Mouse (Mus musculus) WW6 (cell line): ENCODE measurements around the gene Ncl.

Experiments used
- DNase-seq: peaks from one replicate; pipeline ENCODE4 v3.0.0-alpha.2; 2013; ENCODE audit warnings: low read depth, low spot score

The Ncl gene

GRCm38 (mm10) chr1:86358906-86359797 lies at the start of gene Ncl:
Gene Ncl, minus strand, starts transcription at chr1:86359400.
- DNase-seq, result peak; percentile 97

- DNase-seq, result no peak
Measured at GRCm38 (mm10) chr1:86408515-86408914, 49.3 kb upstream of the Ncl start.

GRCm38 (mm10) chr1:86406914-86407313 lies 47.7 kb upstream of the Ncl start:
- DNase-seq, result no peak

GRCm38 (mm10) chr1:86406313-86406712 lies 47.1 kb upstream of the Ncl start:
- DNase-seq, result no peak

- no peak for DNase-seq
Measured at GRCm38 (mm10) chr1:86404834-86405233, 45.6 kb upstream of the Ncl start.

- DNase-seq, result no peak
Measured at GRCm38 (mm10) chr1:86400096-86400754, 41.0 kb upstream of the Ncl start.

GRCm38 (mm10) chr1:86399322-86399721 lies 40.1 kb upstream of the Ncl start:
- DNase-seq, result no peak

GRCm38 (mm10) chr1:86398222-86398621 lies 39.0 kb upstream of the Ncl start:
- DNase-seq, result no peak

- DNase-seq, result no peak
Measured at GRCm38 (mm10) chr1:86397621-86398020, 38.4 kb upstream of the Ncl start.

GRCm38 (mm10) chr1:86395897-86396296 lies 36.7 kb upstream of the Ncl start:
- DNase-seq, result no peak

- DNase-seq, result no peak
Measured at GRCm38 (mm10) chr1:86394246-86394645, 35.0 kb upstream of the Ncl start.

GRCm38 (mm10) chr1:86393219-86393618 lies 34.0 kb upstream of the Ncl start:
- DNase-seq, result no peak

GRCm38 (mm10) chr1:86391425-86391824 lies 32.2 kb upstream of the Ncl start:
- DNase-seq, result no peak

- DNase-seq, result peak; percentile 55
Measured at GRCm38 (mm10) chr1:86389230-86389629, 30.0 kb upstream of the Ncl start.

- peak; percentile 84 for DNase-seq
Measured at GRCm38 (mm10) chr1:86381027-86381426, 21.8 kb upstream of the Ncl start.

- DNase-seq, result no peak
Measured at GRCm38 (mm10) chr1:86379161-86379569, 20.0 kb upstream of the Ncl start.

GRCm38 (mm10) chr1:86378662-86379061 lies 19.5 kb upstream of the Ncl start:
- no peak for DNase-seq

GRCm38 (mm10) chr1:86376354-86376753 lies 17.2 kb upstream of the Ncl start:
- no peak for DNase-seq

GRCm38 (mm10) chr1:86371997-86372396 lies 12.8 kb upstream of the Ncl start:
- DNase-seq, result no peak

- DNase-seq, result no peak
Measured at GRCm38 (mm10) chr1:86368086-86368485, 8.9 kb upstream of the Ncl start.

- peak; percentile 59 for DNase-seq
Measured at GRCm38 (mm10) chr1:86363671-86364070, 4.5 kb upstream of the Ncl start.

- DNase-seq, result no peak
Measured at GRCm38 (mm10) chr1:86361852-86362615, 2.8 kb upstream of the Ncl start.
